Mouse (Mus musculus): ENCODE measurements around the gene Dph2.

Dph2 gene

GRCm38 (mm10) chr4:117912685-117913273, 20.9 kb upstream of the Dph2 start:
- in situ Hi-C loops (cut with MboI, MseI), result loop anchor here in 1 of 2 experiments (5.0 to 10.0 kb wide), 3 partner anchors 175 to 522 kb away; partner anchors contain the start of gene Cdc20

DNA sequence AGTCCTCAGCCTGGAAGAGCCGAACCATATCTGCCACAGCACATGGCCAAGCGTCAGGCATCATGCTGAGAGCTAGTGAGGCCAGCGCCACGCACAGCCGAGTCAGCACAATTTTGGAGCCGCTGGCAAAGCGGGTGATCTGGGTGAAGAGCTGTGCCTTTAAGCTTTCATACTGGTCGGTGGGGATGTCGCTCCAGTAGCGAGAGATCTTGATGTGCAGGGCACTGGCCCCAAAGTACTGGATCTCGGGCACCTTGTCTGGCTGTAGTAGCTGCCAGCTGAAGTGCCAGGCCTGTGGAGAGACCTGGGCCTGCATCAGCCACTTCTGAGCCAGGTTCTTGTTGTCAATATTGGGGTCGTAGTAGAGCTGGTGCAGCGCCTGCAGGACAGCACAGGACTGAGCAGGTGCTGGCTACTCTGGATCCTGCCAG, 20.3 kb upstream of the Dph2 start:
- in situ Hi-C loops (cut with MboI, MseI), result loop anchor here in 1 of 2 experiments (5.0 to 10.0 kb wide), 3 partner anchors 175 to 523 kb away; partner anchors contain the start of gene Cdc20

GRCm38 (mm10) chr4:117908834-117909453, 17.1 kb upstream of the Dph2 start:
- in situ Hi-C loops (cut with MboI, MseI), result no loop called here

DNA sequence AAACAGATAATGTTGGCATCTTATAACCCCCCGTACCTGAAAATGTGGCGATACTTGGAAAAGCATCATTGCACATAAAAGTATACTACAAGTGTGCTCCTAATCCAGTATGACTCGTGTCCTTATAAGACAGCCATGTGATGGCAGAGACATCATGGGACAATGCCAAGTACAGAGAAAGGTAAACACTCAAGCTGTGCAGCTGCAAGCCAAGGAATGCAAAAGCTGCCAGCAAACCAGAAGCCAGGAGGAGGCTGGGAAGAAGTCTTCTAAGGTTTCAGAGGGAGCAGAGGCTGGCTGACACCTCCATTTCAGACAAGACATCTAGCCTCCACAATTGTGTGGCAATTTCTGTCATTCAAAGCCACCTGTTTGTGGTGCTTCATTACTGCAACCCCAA, 14.4 kb upstream of the Dph2 start:
- in situ Hi-C loops (cut with MboI, MseI), result no loop called here

DNA sequence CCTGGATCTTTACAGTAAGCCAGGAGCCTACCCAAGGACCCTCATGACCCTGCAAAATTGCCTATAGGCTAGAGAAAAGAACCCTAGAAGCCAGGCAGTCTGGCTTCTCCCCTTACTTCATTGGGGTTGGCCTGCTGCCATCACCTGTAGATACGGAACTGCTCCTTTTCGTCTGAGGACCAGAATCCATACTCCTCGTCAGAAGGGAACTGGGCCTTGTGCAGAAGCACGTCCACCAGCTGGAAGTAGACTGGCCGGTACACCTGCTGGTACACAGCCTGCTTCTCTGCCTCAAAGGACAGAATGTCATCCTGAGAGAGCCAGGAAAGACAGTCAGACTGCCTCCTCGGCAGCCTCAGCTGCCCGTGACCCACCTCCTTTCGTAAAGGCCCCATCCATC, 12.9 kb upstream of the Dph2 start:
- in situ Hi-C loops (cut with MboI, MseI), result no loop called here

DNA sequence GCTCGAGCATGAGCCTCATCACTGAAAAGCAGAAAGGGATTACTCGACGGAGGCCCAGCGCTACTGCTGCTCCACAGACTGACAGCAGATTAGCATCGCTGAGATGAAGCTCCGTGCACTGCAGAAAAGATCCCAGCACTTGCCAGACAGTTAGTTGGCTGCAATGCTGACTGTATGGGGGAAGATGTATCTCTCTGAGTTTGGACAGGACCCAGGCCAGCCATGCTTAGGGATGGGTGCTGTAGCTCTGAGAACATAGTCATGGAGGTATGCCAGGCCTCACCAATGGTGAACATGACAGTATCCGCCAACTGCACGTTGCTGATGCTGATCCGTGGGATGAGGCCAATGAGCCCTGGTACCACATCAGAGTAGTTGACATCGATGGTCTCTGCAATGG, 12.3 kb upstream of the Dph2 start:
- in situ Hi-C loops (cut with MboI, MseI), result no loop called here

DNA sequence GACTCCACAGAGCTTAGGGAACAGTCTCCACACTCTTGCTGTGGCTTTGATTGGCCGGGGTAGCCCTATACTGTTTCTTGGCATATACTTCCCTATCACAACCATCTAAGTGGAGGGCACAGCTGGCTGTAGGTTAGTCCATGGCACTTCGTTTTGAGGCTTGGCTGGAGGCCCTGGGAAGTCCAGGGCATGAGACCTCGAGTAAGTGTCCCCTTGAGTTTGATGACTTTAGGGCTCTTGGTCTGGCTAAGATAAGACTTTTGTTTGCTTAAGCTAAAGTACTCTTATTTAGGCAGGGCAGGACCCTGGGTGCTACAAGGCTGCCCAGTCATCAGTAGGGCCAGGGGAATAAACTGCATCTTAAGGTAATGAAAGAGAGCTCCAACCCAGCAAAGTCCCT, 6.3 kb upstream of the Dph2 start:
- in situ Hi-C loops (cut with MboI, MseI), result loop anchor here in 1 of 2 experiments (10.0 kb wide), 2 partner anchors 527 to 1197 kb away; partner anchors contain the start of gene Elovl1

DNA sequence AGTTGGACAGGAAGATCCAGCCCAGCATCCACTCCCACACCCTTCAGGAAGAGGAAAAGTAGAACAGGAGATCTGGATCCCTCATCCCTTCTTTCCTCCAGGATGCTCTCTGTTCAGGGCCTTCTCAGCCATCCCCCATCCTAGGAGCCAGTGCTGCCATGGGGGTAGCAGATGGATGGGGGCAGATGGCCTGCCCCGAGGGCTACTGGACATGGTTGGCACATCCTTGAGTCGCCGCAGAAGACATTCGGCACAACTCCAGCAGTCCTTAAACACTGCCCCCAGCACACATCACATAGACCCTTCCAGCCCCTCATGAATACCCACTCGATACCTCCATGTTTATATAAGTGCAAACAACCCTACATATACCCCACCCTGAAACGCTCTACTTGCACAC, 4.2 kb upstream of the Dph2 start:
- in situ Hi-C loops (cut with MboI, MseI), result loop anchor here in 1 of 2 experiments (10.0 kb wide), 2 partner anchors 529 to 1199 kb away; partner anchors contain the start of gene Elovl1

DNA sequence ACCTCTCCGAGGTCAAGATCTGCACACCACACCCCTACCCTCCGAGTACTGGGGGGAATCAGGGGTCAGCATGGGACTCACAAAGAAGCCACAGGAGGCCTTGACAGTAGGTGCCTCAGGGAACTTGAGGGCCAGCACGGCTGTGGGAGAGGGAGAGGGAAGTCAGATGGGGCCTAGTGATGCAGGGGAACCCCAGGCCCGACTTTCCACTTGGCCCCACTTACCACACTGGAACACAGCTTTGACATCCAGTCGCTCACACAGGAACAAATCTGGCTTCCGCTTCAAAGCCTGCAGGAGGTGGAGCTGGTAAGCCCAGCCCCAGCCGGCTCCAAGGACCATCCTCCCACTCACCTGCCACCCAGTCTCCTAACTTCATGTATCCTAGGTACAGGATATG, 3.5 kb upstream of the Dph2 start:
- in situ Hi-C loops (cut with MboI, MseI), result loop anchor here in 1 of 2 experiments (10.0 kb wide), 2 partner anchors 529 to 1199 kb away; partner anchors contain the start of gene Elovl1

DNA sequence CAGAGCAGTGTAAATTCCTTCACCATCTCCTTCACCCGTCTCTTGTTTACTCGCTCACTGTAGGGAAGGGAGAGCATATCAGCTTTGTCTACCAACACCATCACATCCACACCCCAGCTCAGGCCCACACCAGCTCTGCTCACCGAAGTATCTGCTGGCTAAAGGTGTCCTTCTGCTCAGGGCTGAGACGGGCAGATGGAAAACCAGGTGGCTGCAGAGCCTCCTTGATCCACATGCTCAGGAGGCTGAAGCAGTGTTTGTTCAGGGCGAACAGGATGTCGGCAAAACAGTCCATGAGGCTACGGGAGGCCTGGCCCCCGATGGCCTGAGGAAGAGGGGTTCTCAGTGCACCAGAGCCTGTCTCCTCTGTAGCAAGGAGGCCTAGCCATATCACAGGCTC, 2.8 kb upstream of the Dph2 start:
- in situ Hi-C loops (cut with MboI, MseI), result loop anchor here in 1 of 2 experiments (10.0 kb wide), 2 partner anchors 530 to 1200 kb away; partner anchors contain the start of gene Elovl1

GRCm38 (mm10) chr4:117893376-117893775, 1.5 kb upstream of the Dph2 start:
- in situ Hi-C loops (cut with MboI, MseI), result loop anchor here in 1 of 2 experiments (10.0 kb wide), 2 partner anchors 531 to 1201 kb away; partner anchors contain the start of gene Elovl1

- in situ Hi-C loops (cut with MboI, MseI), result loop anchor here in 1 of 2 experiments (10.0 kb wide), 2 partner anchors 534 to 1204 kb away; partner anchors contain the start of gene Elovl1
Measured at GRCm38 (mm10) chr4:117890750-117891149, 1.1 kb downstream of the Dph2 start.

GRCm38 (mm10) chr4:117890031-117890430, 1.8 kb downstream of the Dph2 start:
- in situ Hi-C loops (cut with MboI, MseI), result loop anchor here in 1 of 2 experiments (10.0 kb wide), 2 partner anchors 535 to 1205 kb away; partner anchors contain the start of gene Elovl1

GRCm38 (mm10) chr4:117889471-117889870, 2.4 kb downstream of the Dph2 start:
- in situ Hi-C loops (cut with MboI, MseI), result no loop called here

- in situ Hi-C loops (cut with MboI, MseI), result no loop called here
Measured at GRCm38 (mm10) chr4:117887920-117888319, 3.9 kb downstream of the Dph2 start.

GRCm38 (mm10) chr4:117887133-117887532, 4.7 kb downstream of the Dph2 start, which contains the start of gene Atp6v0b:
TSS of gene Atp6v0b (minus strand) at chr4:117887333.
- in situ Hi-C loops (cut with MboI, MseI), result no loop called here

- in situ Hi-C loops (cut with MboI, MseI), result no loop called here
Measured at GRCm38 (mm10) chr4:117886644-117887043, 5.2 kb downstream of the Dph2 start.

- in situ Hi-C loops (cut with MboI, MseI), result no loop called here
Measured at GRCm38 (mm10) chr4:117885994-117886393, 5.8 kb downstream of the Dph2 start.

DNA sequence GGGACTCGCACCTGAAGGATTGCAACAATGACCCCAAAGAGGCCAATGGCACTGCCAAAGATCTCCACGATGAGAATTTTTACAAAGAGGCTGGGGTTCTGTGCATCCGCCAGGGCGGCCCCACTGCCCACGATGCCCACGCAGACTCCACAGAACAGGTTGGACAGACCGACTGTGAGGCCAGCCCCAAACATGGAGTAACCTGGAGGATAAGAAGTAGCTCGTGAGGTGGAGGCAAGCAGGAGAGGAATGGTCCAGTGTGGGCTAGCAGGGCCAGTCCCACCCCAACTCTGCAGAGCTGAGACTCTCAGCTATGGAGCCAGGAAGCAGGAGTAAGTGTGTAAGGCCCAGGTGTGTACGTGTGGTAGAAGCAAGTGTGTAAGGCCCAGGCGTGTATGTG, 6.7 kb downstream of the Dph2 start:
- in situ Hi-C loops (cut with MboI, MseI), result no loop called here

GRCm38 (mm10) chr4:117884146-117884545, 7.7 kb downstream of the Dph2 start:
- in situ Hi-C loops (cut with MboI, MseI), result no loop called here

DNA sequence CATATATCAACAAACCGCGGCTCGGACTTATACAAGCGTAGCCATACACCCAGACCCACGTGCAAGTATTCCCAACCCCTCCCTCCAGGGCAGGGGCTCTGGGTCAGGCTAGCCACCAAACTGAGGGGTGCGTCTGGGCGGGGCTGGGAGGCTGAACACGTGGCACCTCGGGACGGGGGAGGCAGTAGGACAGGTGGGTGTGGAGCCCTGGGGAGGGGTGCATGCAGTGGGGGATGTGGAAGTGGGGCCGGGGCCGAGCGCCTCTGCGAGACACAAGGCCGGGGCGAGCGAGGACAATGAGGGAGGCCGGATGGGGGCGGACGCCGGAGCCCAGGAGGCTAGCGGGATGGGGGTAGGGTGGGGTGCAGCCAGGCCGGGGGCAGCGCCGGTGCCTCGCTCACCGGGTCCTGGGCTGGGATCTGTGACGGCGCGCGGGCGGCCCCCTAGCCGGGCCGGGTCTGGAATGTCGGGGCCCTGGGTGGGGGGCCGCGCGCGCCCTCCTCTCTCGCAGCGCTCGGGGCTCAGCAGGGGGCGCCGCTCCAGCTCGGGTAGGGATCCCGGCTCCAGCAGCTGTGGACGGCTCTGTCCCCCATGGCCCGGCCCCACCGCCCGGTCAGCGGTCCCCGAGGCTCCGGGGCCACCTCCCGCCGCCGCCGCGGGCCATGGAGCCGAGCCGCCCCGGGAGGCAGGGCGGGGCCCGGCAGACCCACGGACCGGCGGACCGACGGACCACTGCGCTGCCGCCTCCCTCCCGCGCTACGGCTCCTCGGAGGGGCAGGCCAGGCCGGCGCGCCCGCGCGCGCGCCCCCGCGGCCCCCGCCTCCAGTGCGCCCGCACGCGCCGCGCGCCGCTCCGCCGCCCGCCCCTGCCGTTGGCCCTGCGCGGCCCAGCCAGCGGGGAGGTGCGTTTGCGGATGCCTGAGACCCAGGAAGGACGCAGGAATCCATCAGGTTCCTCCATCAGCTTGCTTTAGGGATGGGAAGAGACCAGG, 8.8 kb downstream of the Dph2 start, which contains the start of gene B4galt2:
TSS of gene B4galt2 (minus strand) at position 787 of the 991 bp plus-strand sequence.
- in situ Hi-C loops (cut with MboI, MseI), result no loop called here

Measured in T-helper 17 cell (primary cell).